Mouse (Mus musculus) right cerebral cortex, postnatal 10 days (tissue): Measurements from ENCODE around the gene Ms4a7.
A peak's percentile ranks its signal among the peaks of the same experiment; 100 is the strongest.
"Not testable (repeated sequence)": the region's sequence is repeated elsewhere in the genome, so short reads cannot be mapped to it uniquely, and the experiment has no call there.

Experiments
- DNase-seq, 2 experiments: peaks; one replicate each; pipeline ENCODE4 v3.0.0; 2021; ENCODE audit warnings: low spot score in 2 of 2

Ms4a7 gene

GRCm38 (mm10) chr19:11335932-11336331 lies at the start of gene Ms4a7:
TSS of gene Ms4a7 (minus strand) at chr19:11336146.
- DNase-seq = no peak

GRCm38 (mm10) chr19:11376399-11376798 lies 40.5 kb upstream of the Ms4a7 start:
- no peak for DNase-seq

GRCm38 (mm10) chr19:11375273-11375672 lies 39.3 kb upstream of the Ms4a7 start, which contains the start of gene Ms4a4a:
TSS of gene Ms4a4a (plus strand) at chr19:11375523.
- no peak for DNase-seq

DNA sequence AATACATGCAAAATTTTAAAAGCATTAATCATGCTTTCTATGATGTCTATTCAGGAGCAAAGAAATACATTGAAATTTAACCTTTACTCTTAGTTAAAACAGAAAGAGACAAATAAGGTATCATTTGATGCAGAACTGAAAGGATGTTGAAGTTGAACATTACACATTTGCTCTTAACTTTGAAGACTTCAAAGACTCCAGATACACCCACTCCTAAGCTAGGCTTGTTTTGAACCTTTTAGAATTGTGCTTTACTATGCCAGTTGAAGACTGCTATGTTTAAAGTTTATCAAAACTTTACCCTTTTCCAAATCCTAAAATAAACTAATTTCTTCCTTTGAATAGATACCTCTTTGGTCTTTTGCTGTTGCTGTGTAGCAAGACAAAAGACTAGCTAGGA lies 35.2 kb upstream of the Ms4a7 start:
- no peak for DNase-seq

- no peak for DNase-seq
Measured at GRCm38 (mm10) chr19:11368310-11368709, 32.4 kb upstream of the Ms4a7 start.

DNA sequence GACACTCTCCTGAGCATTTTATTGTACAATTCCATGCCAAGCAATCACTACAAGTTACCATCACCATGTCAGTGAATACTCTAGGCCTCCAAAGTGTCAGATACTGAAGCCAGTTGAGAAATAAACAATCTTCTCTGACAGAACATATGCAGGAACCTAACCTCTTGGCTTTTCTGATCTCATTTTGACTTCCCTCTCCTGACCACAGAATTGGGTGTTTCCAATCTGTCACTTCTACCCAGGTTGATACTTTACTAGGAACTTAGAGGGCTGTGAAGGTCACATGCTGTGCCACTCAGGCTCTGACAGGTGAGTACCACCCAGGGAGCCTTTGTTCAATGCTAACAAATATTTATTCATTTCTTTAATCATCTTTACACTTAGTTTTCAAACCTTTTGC lies 26.1 kb upstream of the Ms4a7 start:
- DNase-seq = no peak

DNA sequence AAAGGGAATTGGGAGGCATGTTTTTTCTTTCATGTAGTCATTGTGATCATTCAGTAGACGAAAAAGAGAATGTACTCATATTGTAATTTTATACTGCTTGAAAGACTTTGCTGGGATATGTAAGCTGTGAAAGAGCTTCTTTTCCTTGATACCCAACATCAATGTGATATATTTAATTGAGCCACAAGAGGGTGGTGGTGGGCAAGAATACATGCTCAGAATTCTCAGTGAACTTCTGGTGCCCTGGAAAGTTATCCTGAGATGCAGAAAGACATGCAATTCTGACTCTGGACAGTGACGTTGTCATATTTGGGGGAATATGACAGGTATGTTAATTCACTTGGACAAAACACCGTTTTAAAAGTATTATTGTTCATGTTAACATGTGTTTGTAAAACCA lies 24.2 kb upstream of the Ms4a7 start:
- DNase-seq = no peak

DNA sequence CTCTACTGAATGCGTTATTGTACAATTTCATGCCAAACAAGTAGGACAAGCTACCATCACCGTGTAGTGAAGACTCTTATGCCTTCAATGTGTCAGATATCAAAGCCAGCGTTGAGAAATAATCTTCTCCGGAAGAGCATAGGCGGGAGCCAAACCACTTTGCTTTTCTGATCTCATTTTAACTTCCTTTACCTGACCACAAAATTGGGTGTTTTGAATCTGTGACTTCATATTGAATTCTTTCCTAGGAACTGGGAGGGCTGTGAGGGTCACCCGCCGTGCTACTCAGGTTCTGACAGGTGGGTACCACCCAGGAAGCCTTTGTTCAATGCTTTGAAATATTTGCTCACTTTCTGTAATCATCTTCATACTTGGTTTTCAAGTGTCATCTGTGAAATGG lies 19.8 kb upstream of the Ms4a7 start:
- no peak for DNase-seq

DNA sequence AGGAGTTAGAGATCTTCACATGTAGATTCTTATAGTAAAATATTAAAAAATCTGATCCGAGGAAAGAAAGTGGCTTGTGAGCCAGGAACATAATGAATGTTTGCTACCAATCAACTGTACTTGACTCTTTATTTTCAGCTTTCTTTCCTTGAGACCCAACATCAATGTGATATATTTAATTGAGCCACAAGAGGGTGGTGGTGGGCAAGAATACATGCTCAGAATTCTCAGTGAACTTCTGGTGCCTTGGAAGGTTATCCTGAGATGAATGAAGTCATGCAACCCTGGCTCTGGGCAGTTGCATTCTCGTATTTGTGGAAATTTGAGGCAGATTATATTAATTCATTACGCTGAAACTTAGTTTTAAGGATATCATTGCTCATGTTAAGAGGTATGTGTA lies 15.9 kb upstream of the Ms4a7 start:
- no peak for DNase-seq

DNA sequence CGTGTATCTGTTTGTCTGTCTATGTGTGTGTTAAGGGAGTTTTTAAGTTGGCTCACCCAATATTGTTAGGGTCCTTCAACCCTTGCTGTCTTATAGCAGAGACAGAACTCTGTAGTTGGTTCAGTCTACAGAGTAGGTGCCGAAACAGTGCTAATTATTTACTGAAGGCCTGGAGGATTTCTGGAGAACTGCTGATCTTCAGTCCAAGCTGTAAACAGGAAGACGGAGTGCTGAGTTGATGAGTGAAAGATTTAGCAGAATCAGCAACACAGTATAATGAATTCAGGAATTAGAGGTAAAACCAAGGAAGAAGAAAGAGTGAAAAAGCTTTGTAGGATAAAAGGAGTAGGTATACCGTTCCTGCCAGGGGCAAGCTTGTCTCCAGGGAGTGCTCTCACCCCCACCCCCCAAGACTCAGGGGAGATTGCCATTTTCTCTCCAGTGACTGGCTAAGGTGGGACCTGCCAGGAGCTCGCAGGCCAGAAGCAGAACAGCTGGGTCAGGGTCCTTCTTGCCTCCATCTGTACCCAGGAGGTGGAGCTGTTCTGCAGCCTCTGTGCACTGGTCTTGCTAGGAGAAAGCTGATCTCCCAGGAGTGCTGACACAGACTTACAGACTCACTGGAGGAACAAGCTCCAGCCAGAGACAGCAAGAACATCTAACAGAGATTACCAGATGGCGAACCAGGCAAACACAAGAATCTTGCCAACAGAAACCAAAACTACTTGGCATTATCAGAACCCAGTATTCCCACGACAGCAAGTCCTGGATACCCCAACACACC lies 13.9 kb upstream of the Ms4a7 start:
- peak; percentile 26 to 32 for DNase-seq

DNA sequence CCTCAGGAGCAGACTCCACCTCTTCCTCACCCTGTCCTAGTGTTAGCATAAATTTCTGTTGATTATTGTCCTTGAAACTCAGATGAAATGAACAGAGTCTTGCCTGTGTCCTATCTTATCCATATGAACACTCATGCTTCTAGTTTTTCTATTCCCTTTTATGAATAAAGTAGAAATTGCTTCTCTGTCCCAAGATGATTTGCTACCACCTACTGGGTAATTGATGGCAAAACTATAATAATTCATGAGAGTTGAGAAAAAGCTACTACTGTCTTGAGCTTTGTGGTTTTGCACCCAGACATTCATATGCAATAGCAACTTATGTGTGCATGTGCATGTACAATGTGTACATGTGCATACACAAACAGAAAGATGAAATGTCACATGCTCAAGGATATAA lies 8.0 kb upstream of the Ms4a7 start:
- no peak for DNase-seq

DNA sequence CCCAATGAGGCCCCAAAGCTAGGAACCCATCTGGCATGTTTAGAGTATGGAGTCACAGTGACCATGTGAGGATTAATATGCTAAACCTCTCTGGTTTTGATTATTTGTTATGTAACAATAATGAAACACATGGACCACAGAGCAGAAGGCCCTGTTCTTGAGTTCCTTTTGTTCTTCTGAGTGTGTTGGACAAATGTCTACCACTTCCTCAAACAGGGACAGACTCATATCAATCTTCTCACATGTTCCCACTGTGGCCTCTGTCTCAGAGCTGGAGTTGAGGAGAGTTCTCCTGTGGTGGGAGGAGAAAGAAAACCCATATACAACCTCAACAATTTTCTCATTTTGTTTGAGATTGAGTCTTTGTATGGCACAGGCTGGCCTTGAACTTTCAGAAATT lies 7.2 kb upstream of the Ms4a7 start:
- DNase-seq = no peak

DNA sequence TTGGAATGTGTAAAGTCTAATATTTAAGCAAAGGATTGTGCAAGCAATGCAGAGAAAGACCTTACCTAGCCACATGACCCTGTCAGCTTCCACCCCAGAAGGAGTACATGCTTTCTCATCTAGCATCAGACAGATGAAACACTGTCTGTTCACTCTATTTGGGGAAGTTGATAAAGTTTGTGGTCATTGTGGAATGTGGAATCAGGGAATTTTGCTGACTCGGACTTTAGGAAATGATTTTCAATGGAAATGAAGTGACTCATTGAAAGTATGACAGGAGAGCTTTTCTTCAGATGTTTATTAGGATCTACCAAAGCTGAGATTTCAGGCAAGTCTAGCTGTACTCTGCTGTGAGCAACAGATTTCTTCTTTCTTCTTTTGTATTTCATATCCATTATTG lies 14.8 kb downstream of the Ms4a7 start:
- no peak for DNase-seq

GRCm38 (mm10) chr19:11316786-11317185 lies 19.2 kb downstream of the Ms4a7 start:
- DNase-seq = no peak

- no peak for DNase-seq
Measured at GRCm38 (mm10) chr19:11314354-11314753, 21.6 kb downstream of the Ms4a7 start, which contains the start of gene Ms4a14. TSS of gene Ms4a14 (minus strand) at chr19:11314454.

GRCm38 (mm10) chr19:11308888-11309287 lies 27.1 kb downstream of the Ms4a7 start:
- no peak for DNase-seq

DNA sequence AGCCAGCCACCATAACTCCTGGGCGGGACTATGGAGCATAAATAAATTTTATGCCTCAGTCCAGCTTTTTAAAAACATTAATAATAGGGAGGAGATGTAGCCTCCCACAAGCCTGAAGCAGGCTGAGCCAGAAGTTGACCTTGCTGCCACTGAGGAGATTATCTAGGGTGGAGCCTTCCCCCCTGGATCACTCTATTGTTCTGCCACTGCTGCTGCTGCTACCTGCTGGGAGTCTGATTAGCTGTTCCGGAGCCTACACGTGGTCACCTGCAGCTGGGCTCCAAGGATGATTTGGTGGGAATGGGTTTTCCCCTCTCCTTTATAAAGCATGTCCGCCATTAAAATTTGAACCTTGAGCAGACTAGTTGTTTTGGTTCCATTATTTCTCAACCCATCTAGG lies 36.4 kb downstream of the Ms4a7 start:
- DNase-seq = not testable (repeated sequence)

GRCm38 (mm10) chr19:11298939-11299338 lies 37.0 kb downstream of the Ms4a7 start:
- no peak for DNase-seq

- not testable (repeated sequence) for DNase-seq
Measured at GRCm38 (mm10) chr19:11293616-11294015, 42.3 kb downstream of the Ms4a7 start.

DNA sequence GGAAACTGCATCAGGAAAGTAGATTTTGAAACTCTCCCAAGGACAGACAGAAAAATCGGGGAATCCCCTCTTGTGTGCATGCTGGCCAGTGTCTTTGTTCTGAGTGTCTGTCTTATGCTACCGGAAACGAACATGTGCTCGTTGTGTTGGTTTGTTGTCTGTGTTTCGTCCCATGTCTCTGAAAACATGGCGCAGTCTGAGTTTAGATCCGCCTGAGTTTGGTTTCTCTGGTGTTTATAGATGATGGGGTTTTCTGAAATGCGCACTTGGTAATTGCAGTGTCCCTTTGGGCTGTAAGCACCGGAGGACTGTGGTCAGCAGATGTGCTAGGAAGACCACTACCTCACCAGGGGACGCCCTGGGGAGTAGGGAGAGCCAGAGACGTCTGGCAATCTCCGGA lies 43.0 kb downstream of the Ms4a7 start:
- no peak for DNase-seq

- DNase-seq = no peak
Measured at GRCm38 (mm10) chr19:11283773-11284172, 52.2 kb downstream of the Ms4a7 start, which contains the start of gene Ms4a5. TSS of gene Ms4a5 (minus strand) at chr19:11283873.

- no peak for DNase-seq
Measured at GRCm38 (mm10) chr19:11280223-11280622, 55.7 kb downstream of the Ms4a7 start.

DNA sequence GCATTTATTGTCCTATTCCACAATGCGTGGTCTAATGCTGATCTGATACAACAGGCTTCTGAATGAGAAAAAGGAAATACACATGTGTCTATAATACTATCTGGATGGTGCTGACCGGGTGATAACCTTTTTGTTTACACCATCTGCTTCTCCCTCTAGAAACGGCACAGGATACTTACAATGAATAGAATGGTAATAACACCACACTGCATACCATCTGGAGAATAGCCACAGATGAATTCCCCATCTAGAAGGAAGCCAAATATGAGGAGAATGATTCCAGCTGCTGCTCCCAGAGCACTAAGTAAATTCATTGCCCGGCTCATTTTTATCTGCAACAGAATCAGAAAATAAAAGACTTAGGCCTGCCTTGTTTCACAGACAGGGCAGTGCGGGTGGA lies 59.5 kb downstream of the Ms4a7 start:
- DNase-seq = no peak
